Mouse (Mus musculus): ENCODE results near the gene Prkaa2.

GRCm38 (mm10) chr4:105156281-105156680 lies 46.6 kb upstream of the Prkaa2 start:
- TF ChIP-seq CTCF (IDR thresholded peaks at IDR 0.05; ENCODE audit: low read depth, low read length), result no peak
- TF ChIP-seq POLR2A (IDR thresholded peaks at IDR 0.05; ENCODE audit: extremely low read depth, insufficient read depth, low read length), result no peak

Data from liver, adult 2 months (tissue).